ENCODE assay signal across 25 mouse cellular contexts in the genomic region with DNA sequence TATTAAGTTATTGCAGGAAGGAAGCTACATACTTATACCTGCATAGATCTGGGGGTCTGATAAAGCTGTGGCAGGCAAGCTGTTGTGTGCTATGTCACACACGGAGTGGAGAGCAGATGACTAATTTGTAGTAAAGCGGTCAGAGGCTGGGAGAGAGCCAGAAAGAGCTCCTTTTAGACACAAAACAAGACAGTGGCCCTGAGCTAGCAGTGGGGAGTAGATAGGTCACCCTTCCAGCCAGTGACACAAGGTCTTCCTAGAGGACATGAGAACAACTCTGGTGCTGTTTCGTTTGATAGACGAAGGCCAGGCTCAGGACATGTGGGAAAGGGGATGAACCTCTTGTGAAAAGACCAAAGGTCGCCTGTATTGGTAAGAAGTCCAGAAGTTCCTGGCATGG.
A peak's percentile ranks its signal among the peaks of the same experiment; 100 is the strongest.
DNase-seq lines count a peak whose midpoint lies in the region; ATAC-seq and TF ChIP-seq lines count a peak whose summit lies in the region.
"Had no signal": no experiment of that assay in that cellular context is flagged by ENCODE, and none has a peak within 500 bp of the region (broad histone marks: within the 10 kb centered on the region; RNA-seq: fewer than 3 reads in every experiment).

No protein-coding gene starts in this region.

- WGBS in forebrain, embryonic 11.5 days = 80% methylated on average over 5 of the region's 5 CpGs
- WGBS in forebrain, postnatal 0 days = 73% methylated on average over 5 of the region's 5 CpGs
- WGBS in intestine, postnatal 0 days = 59% methylated on average over 5 of the region's 5 CpGs

- H3K4me3 ChIP-seq in forebrain, embryonic 11.5 days (ENCODE audit: low read depth, low read length) = no peak overlapping the region
- H3K4me3 ChIP-seq in forebrain, postnatal 0 days (ENCODE audit: low read depth, low read length) = no peak overlapping the region
- no peak overlapping the region for H3K4me3 ChIP-seq in intestine, postnatal 0 days (ENCODE audit: low read depth, low read length)
- H3K4me3 ChIP-seq: embryonic facial prominence, embryonic 13.5 days; forebrain, embryonic 10.5 days; liver, embryonic 12.5 days; megakaryocyte, embryonic 14.5 days; midbrain, embryonic 12.5 days; neural tube, embryonic 13.5 days; stomach, embryonic 15.5 days had no signal

- H3K4me2 ChIP-seq in forebrain, embryonic 11.5 days (ENCODE audit: low read depth, low read length, severe bottlenecking) = no peak overlapping the region
- no peak overlapping the region for H3K4me2 ChIP-seq in forebrain, postnatal 0 days (ENCODE audit: low read depth)
- H3K4me2 ChIP-seq in intestine, postnatal 0 days (replicated peaks; ENCODE audit: low read depth) = no peak overlapping the region
- H3K4me2 ChIP-seq: embryonic facial prominence, embryonic 13.5 days; liver, embryonic 12.5 days; midbrain, embryonic 12.5 days; neural tube, embryonic 13.5 days; stomach, embryonic 15.5 days had no signal

- H3K36me3 ChIP-seq in forebrain, embryonic 11.5 days (ENCODE audit: control insufficient read depth, insufficient read depth, low read length) = no peaks in the 10 kb centered on the region
- H3K36me3 ChIP-seq in forebrain, postnatal 0 days (ENCODE audit: insufficient read depth) = no peaks in the 10 kb centered on the region
- no peaks in the 10 kb centered on the region for H3K36me3 ChIP-seq in intestine, postnatal 0 days (ENCODE audit: control insufficient read depth, insufficient read depth)
- H3K36me3 ChIP-seq: embryonic facial prominence, embryonic 13.5 days; forebrain, embryonic 10.5 days; liver, embryonic 12.5 days; midbrain, embryonic 12.5 days; neural tube, embryonic 13.5 days; stomach, embryonic 15.5 days had no signal

- no peaks in the 10 kb centered on the region for H3K4me1 ChIP-seq in forebrain, embryonic 11.5 days (replicated peaks; ENCODE audit: control insufficient read depth, insufficient read depth, low read length)
- H3K4me1 ChIP-seq in forebrain, postnatal 0 days (ENCODE audit: insufficient read depth) = no peaks in the 10 kb centered on the region
- H3K4me1 ChIP-seq in intestine, postnatal 0 days (replicated peaks; ENCODE audit: control insufficient read depth, insufficient read depth, low read length) = no peaks in the 10 kb centered on the region
- H3K4me1 ChIP-seq: embryonic facial prominence, embryonic 13.5 days; forebrain, embryonic 10.5 days; liver, embryonic 12.5 days; megakaryocyte, embryonic 14.5 days; midbrain, embryonic 12.5 days; neural tube, embryonic 13.5 days; stomach, embryonic 15.5 days had no signal

- H3K27ac ChIP-seq in forebrain, embryonic 11.5 days (ENCODE audit: low read depth, low read length) = no peak overlapping the region
- H3K27ac ChIP-seq in forebrain, postnatal 0 days (ENCODE audit: low read depth, low read length) = no peak overlapping the region
- no peak overlapping the region for H3K27ac ChIP-seq in intestine, postnatal 0 days (ENCODE audit: low read depth, low read length)
- H3K27ac ChIP-seq: embryonic facial prominence, embryonic 13.5 days; forebrain, embryonic 10.5 days; liver, embryonic 12.5 days; midbrain, embryonic 12.5 days; neural tube, embryonic 13.5 days; stomach, embryonic 15.5 days had no signal

- no peaks in the 10 kb centered on the region for H3K9me3 ChIP-seq in forebrain, embryonic 11.5 days (ENCODE audit: control insufficient read depth, low read length)
- no peaks in the 10 kb centered on the region for H3K9me3 ChIP-seq in forebrain, postnatal 0 days (ENCODE audit: low read length)
- H3K9me3 ChIP-seq in intestine, postnatal 0 days (ENCODE audit: control insufficient read depth) = no peaks in the 10 kb centered on the region
- H3K9me3 ChIP-seq: embryonic facial prominence, embryonic 13.5 days; forebrain, embryonic 10.5 days; liver, embryonic 12.5 days; midbrain, embryonic 12.5 days; neural tube, embryonic 13.5 days; stomach, embryonic 15.5 days had no signal

- DNase-seq in forebrain, embryonic 11.5 days (ENCODE audit: low spot score) = peak; percentile 8
- DNase-seq in forebrain, postnatal 0 days = no peak
- peak; percentile 14 for DNase-seq in urinary bladder, postnatal 14 days (ENCODE audit: low spot score)
- no peak for DNase-seq in urinary bladder, postnatal 25 days (ENCODE audit: low spot score)
- DNase-seq in adrenal gland, postnatal 14 days = peak; percentile 50
- DNase-seq: B cell, adult 2 months; cerebellum, adult 11-12 months; cerebellum, adult 9-11 months; heart, postnatal 14 days; kidney, postnatal 4 days; left cerebral cortex, postnatal 4 days; liver, postnatal 0 days; lung, postnatal 36 days had no signal

- no peak for ATAC-seq in forebrain, embryonic 11.5 days (replicated peaks; ENCODE audit: low FRiP score)
- ATAC-seq in forebrain, postnatal 0 days = no peak
- ATAC-seq in megakaryocyte, adult 5-6 weeks (ENCODE audit: poor library complexity, severe bottlenecking) = no peak
- no peak for ATAC-seq in intestine, postnatal 0 days
- ATAC-seq: activated CD4-positive, CD25-positive, alpha-beta regulatory T cell, adult 4 months; forebrain, embryonic 16.5 days; hindbrain, embryonic 16.5 days; liver, embryonic 12.5 days; liver, postnatal 0 days had no signal

- H3K27me3 ChIP-seq in forebrain, embryonic 11.5 days (ENCODE audit: control insufficient read depth, insufficient read depth, low read length) = no peaks in the 10 kb centered on the region
- H3K27me3 ChIP-seq in forebrain, postnatal 0 days (ENCODE audit: insufficient read depth, low read length) = no peaks in the 10 kb centered on the region
- H3K27me3 ChIP-seq in intestine, postnatal 0 days (replicated peaks; ENCODE audit: control insufficient read depth, insufficient read depth, low read length) = no peaks in the 10 kb centered on the region
- H3K27me3 ChIP-seq: embryonic facial prominence, embryonic 13.5 days; liver, embryonic 12.5 days; megakaryocyte, embryonic 14.5 days; midbrain, embryonic 12.5 days; neural tube, embryonic 13.5 days; stomach, embryonic 15.5 days had no signal

- TF ChIP-seq CTCF in forebrain, postnatal 0 days (IDR thresholded peaks at IDR 0.05; ENCODE audit: low read depth) = no peak
- TF ChIP-seq CTCF in intestine, postnatal 0 days (IDR thresholded peaks at IDR 0.05; ENCODE audit: low read depth) = no peak

- no peak overlapping the region for H3K9ac ChIP-seq in forebrain, embryonic 11.5 days (ENCODE audit: low read length)
- H3K9ac ChIP-seq in forebrain, postnatal 0 days = no peak overlapping the region
- H3K9ac ChIP-seq in intestine, postnatal 0 days (ENCODE audit: low read depth, low read length) = no peak overlapping the region
- H3K9ac ChIP-seq: embryonic facial prominence, embryonic 13.5 days; liver, embryonic 12.5 days; liver, postnatal 0 days; midbrain, embryonic 12.5 days; neural tube, embryonic 13.5 days; stomach, embryonic 15.5 days had no signal

Comparison
In these comparisons a context has a peak if more than half of its experiments do, and no peak if none do; other contexts are left out.
1. DNase-seq: peak in forebrain, embryonic 11.5 days (single experiment), urinary bladder, postnatal 14 days (single experiment) and adrenal gland, postnatal 14 days (single experiment); none in forebrain, postnatal 0 days (single experiment) and urinary bladder, postnatal 25 days (single experiment).